In genomic region chr2:153414607-153415006, GRCm38 (mm10) we compare ENCODE assay signal across 8 mouse cellular contexts.
A peak's percentile ranks its signal among the peaks of the same experiment; 100 is the strongest.
DNase-seq lines count a peak whose midpoint lies in the region; ATAC-seq and TF ChIP-seq lines count a peak whose summit lies in the region.
"Had no signal": no experiment of that assay in that cellular context is flagged by ENCODE, and none has a peak within 500 bp of the region (broad histone marks: within the 10 kb centered on the region; RNA-seq: fewer than 3 reads in every experiment).

No protein-coding gene starts in this region.

- no peak overlapping the region for H3K27ac ChIP-seq in kidney, embryonic 15.5 days
- H3K27ac ChIP-seq in kidney, embryonic 14.5 days (ENCODE audit: low read depth, low read length), result no peak overlapping the region
- H3K27ac ChIP-seq in ES-E14 (ENCODE audit: insufficient read depth, low read depth, low read length, poor library complexity, severe bottlenecking), result no peak overlapping the region
- H3K27ac ChIP-seq in embryonic facial prominence, embryonic 11.5 days (replicated peaks; ENCODE audit: low read depth, low read length), result no peak overlapping the region

- peaks cover 14% of the 10 kb centered on the region; the same call in 1 of the 2 replicates for H3K4me1 ChIP-seq in kidney, embryonic 15.5 days
- H3K4me1 ChIP-seq in kidney, embryonic 14.5 days (ENCODE audit: control insufficient read depth, insufficient read depth, low read length), result no peaks in the 10 kb centered on the region
- H3K4me1 ChIP-seq in ES-E14 (ENCODE audit: control insufficient read depth in 2 of 2, insufficient read depth in 2 of 2, low read length in 2 of 2, poor library complexity in 1 of 2), result 0 out of 4 replicates have a peak, but pooled peaks cover 0 to 2% of the 10 kb centered on the region in 2 experiments
- H3K4me1 ChIP-seq in embryonic facial prominence, embryonic 11.5 days (ENCODE audit: control insufficient read depth, insufficient read depth, low read length), result no peaks in the 10 kb centered on the region

- no peak for DNase-seq in ES-E14 (ENCODE audit: low read depth, low spot score)
- DNase-seq in embryonic facial prominence, embryonic 11.5 days (ENCODE audit: low spot score), result peak; percentile 65
- DNase-seq in retina, postnatal 1 day, result peak; percentile 44
- DNase-seq in cerebellum, adult 9-10 months, result no peak
- DNase-seq in layer of hippocampus, adult 9-10 months (ENCODE audit: low spot score), result no peak

- H3K9ac ChIP-seq in kidney, embryonic 15.5 days, result no peak overlapping the region
- H3K9ac ChIP-seq in kidney, embryonic 14.5 days (ENCODE audit: low read depth, low read length), result no peak overlapping the region
- H3K9ac ChIP-seq in ES-E14 (ENCODE audit: insufficient read depth, low read depth, low read length, poor library complexity, severe bottlenecking), result no peak overlapping the region
- no peak overlapping the region for H3K9ac ChIP-seq in embryonic facial prominence, embryonic 11.5 days (replicated peaks; ENCODE audit: low read length)

- no peaks in the 10 kb centered on the region for H3K9me3 ChIP-seq in kidney, embryonic 15.5 days (replicated peaks)
- H3K9me3 ChIP-seq in kidney, embryonic 14.5 days (ENCODE audit: control insufficient read depth, low read length), result no peaks in the 10 kb centered on the region
- no peaks in the 10 kb centered on the region for H3K9me3 ChIP-seq in ES-E14 (ENCODE audit: control insufficient read depth, insufficient read depth, low read depth, low read length)
- H3K9me3 ChIP-seq in embryonic facial prominence, embryonic 11.5 days (replicated peaks; ENCODE audit: control insufficient read depth, low read length), result no peaks in the 10 kb centered on the region
- H3K9me3 ChIP-seq: megakaryocyte, embryonic 14.5 days had no signal

- 21% methylated on average over 2 of the region's 2 CpGs for WGBS in kidney, embryonic 15.5 days
- 25% methylated on average over 2 of the region's 2 CpGs for WGBS in kidney, embryonic 14.5 days
- 28% methylated on average over 2 of the region's 2 CpGs for WGBS in embryonic facial prominence, embryonic 11.5 days

- in situ Hi-C loops in ES-E14 (cut with MboI; ENCODE audit: low sequenced_read_pairs in 2 of 2, unreplicated experiment in 2 of 2), result no loop called here

- H3K27me3 ChIP-seq in kidney, embryonic 15.5 days, result no peaks in the 10 kb centered on the region
- H3K27me3 ChIP-seq in kidney, embryonic 14.5 days (ENCODE audit: control insufficient read depth, insufficient read depth, low read length), result no peaks in the 10 kb centered on the region
- H3K27me3 ChIP-seq in embryonic facial prominence, embryonic 11.5 days (ENCODE audit: control insufficient read depth, insufficient read depth, low read length), result no peaks in the 10 kb centered on the region
- H3K27me3 ChIP-seq: megakaryocyte, embryonic 14.5 days had no signal

- peaks cover 99% of the 10 kb centered on the region for H3K36me3 ChIP-seq in kidney, embryonic 15.5 days
- peaks cover 92% of the 10 kb centered on the region for H3K36me3 ChIP-seq in kidney, embryonic 14.5 days (ENCODE audit: control insufficient read depth, insufficient read depth, low read length)
- peaks cover 18% of the 10 kb centered on the region; the same call in 1 of the 2 replicates for H3K36me3 ChIP-seq in ES-E14 (ENCODE audit: control insufficient read depth, insufficient read depth, low read length, poor library complexity, severe bottlenecking)
- H3K36me3 ChIP-seq in embryonic facial prominence, embryonic 11.5 days (replicated peaks; ENCODE audit: control insufficient read depth, insufficient read depth, low read depth, low read length), result peaks cover 19% of the 10 kb centered on the region

- no peak overlapping the region for H3K4me3 ChIP-seq in kidney, embryonic 15.5 days (replicated peaks)
- no peak overlapping the region for H3K4me3 ChIP-seq in kidney, embryonic 14.5 days (ENCODE audit: low read length)
- H3K4me3 ChIP-seq in ES-E14 (ENCODE audit: insufficient read depth in 1 of 2, low read depth in 1 of 2, low read length in 2 of 2, poor library complexity in 1 of 2, severe bottlenecking in 1 of 2), result no peak overlapping the region
- H3K4me3 ChIP-seq in embryonic facial prominence, embryonic 11.5 days (ENCODE audit: low read depth, low read length), result no peak overlapping the region
- H3K4me3 ChIP-seq: megakaryocyte, embryonic 14.5 days had no signal

- ATAC-seq in kidney, embryonic 15.5 days (replicated peaks; ENCODE audit: low FRiP score), result 0 out of 2 replicates have a peak, but pooled peaks have one; percentile 55
- ATAC-seq in kidney, embryonic 14.5 days (ENCODE audit: low FRiP score, low TSS enrichment), result no peak
- no peak for ATAC-seq in embryonic facial prominence, embryonic 11.5 days (replicated peaks; ENCODE audit: insufficient number of reproducible peaks, low FRiP score, low TSS enrichment, low read depth)

- no peak overlapping the region for H3K4me2 ChIP-seq in kidney, embryonic 15.5 days
- no peak overlapping the region for H3K4me2 ChIP-seq in kidney, embryonic 14.5 days (replicated peaks; ENCODE audit: low read depth, low read length)
- H3K4me2 ChIP-seq in embryonic facial prominence, embryonic 11.5 days (ENCODE audit: low read depth, low read length), result no peak overlapping the region

TF ChIP-seq in ES-E14, 5 proteins besides CTCF, POLR2A, EP300 and RAD21:
- TF ChIP-seq ZC3H11A (IDR thresholded peaks at IDR 0.05; ENCODE audit: borderline replicate concordance, low read depth, low read length) (peak; percentile 45; the same call in 1 of the 2 replicates), MAFK (IDR thresholded peaks at IDR 0.05; ENCODE audit: insufficient read depth, low read depth, low read length) (no peak)

Comparison
In these comparisons a context has a peak if more than half of its experiments do, and no peak if none do; other contexts are left out.
1. DNase-seq: peak in embryonic facial prominence, embryonic 11.5 days (single experiment) and retina, postnatal 1 day (single experiment); none in ES-E14 (single experiment), cerebellum, adult 9-10 months (single experiment) and layer of hippocampus, adult 9-10 months (single experiment).